29 mouse cellular contexts compared by ENCODE assay signal in the genomic region with DNA sequence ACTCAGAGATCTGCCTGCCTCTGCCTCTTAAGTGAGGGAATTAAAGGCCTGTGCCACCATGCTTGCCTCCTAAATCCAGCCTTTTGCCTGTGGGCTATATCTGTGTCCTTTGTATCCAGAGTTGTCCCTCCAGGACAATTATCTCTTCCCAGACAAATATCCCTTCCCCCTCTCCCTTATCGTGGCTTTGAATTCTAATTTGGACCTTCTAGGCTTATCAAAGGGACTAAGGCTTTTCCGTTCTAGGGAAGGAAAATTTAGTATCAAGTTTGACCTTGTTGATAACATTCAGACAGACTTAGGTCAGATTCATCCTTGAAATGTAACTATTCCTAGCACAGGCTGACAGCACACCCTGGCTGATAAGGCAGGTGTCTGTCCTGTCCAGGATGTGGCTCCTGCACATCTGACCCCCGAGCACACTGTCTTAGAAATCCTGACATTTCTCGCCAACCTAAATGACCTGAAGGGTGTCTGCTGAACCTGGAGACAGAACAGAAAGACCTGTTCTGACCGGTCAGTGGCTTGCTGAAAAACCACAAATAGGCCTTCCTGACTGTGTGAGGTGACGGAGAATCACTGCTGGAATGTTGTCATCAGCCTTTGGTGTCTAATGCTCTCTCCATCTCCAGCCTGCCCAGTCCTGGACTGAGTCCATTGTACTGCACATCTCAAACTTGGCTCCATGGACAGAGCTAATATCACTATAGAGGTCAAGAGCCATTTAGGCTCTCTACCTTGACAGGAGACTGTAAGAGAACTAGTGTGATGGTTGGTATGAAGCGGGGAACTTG. TPM values are rescaled to one million over a fixed set of nuclear protein-coding genes. Genes with fewer than 3 reads are reported as not detected.
DNase-seq lines count a peak whose midpoint lies in the region; ATAC-seq and TF ChIP-seq lines count a peak whose summit lies in the region.
"Had no signal": no experiment of that assay in that cellular context is flagged by ENCODE, and none has a peak within 500 bp of the region (broad histone marks: within the 10 kb centered on the region; RNA-seq: fewer than 3 reads in every experiment).

No protein-coding gene starts in this region.

- 34% methylated on average over 7 of the region's 7 CpGs for WGBS in heart, embryonic 11.5 days (ENCODE audit: insufficient replicate concordance)
- 34% methylated on average over 7 of the region's 7 CpGs for whole genome bisulfite sequencing in heart, embryonic 14.5 days
- WGBS in heart, postnatal 0 days, result 42% methylated on average over 7 of the region's 7 CpGs

- no peak overlapping the region for H3K4me2 ChIP-seq in heart, embryonic 11.5 days
- no peak overlapping the region for H3K4me2 ChIP-seq in heart, embryonic 14.5 days (ENCODE audit: low read length)
- no peak overlapping the region for H3K4me2 ChIP-seq in heart, postnatal 0 days (ENCODE audit: low read depth, low read length)
- H3K4me2 ChIP-seq: embryonic facial prominence, embryonic 12.5 days; embryonic facial prominence, embryonic 15.5 days; hindbrain, embryonic 13.5 days; intestine, embryonic 15.5 days had no signal

- TF ChIP-seq CTCF in heart, postnatal 0 days (IDR thresholded peaks at IDR 0.05; ENCODE audit: low read depth), result no peak

- peak; percentile 37 for DNase-seq in adrenal gland, adult 2 months
- DNase-seq in adrenal gland, postnatal 14 days, result no peak
- DNase-seq in heart, postnatal 36 days, result no peak
- no peak for DNase-seq in heart, postnatal 25 days (ENCODE audit: low spot score)
- peak; percentile 35 for DNase-seq in heart, postnatal 0 days (ENCODE audit: low spot score)
- DNase-seq: adrenal gland, adult 8-10 months; B cell, adult 2 months; cerebellum, adult 11 months; cerebellum, adult 2 months; cerebellum, adult 9-11 months; cerebellum, postnatal 25 days; forebrain, postnatal 0 days; gastrocnemius, adult 2 months; gastrocnemius, postnatal 14 days; kidney, adult 11 months; kidney, adult 8-10 months had no signal

- no peaks in the 10 kb centered on the region for H3K9me3 ChIP-seq in heart, embryonic 11.5 days (replicated peaks; ENCODE audit: control insufficient read depth, low read length)
- H3K9me3 ChIP-seq in heart, embryonic 14.5 days (ENCODE audit: control insufficient read depth, low read length), result no peaks in the 10 kb centered on the region
- H3K9me3 ChIP-seq in heart, postnatal 0 days (replicated peaks; ENCODE audit: control insufficient read depth, low read length), result no peaks in the 10 kb centered on the region
- H3K9me3 ChIP-seq: embryonic facial prominence, embryonic 12.5 days; embryonic facial prominence, embryonic 15.5 days; G1E; hindbrain, embryonic 10.5 days; hindbrain, embryonic 13.5 days; intestine, embryonic 15.5 days had no signal

- no peak overlapping the region for H3K9ac ChIP-seq in heart, embryonic 11.5 days (ENCODE audit: low read depth, low read length)
- no peak overlapping the region for H3K9ac ChIP-seq in heart, embryonic 14.5 days (ENCODE audit: low read length)
- H3K9ac ChIP-seq in heart, postnatal 0 days (replicated peaks; ENCODE audit: low read depth, low read length), result no peak overlapping the region
- H3K9ac ChIP-seq: embryonic facial prominence, embryonic 12.5 days; embryonic facial prominence, embryonic 15.5 days; forebrain, postnatal 0 days; hindbrain, embryonic 13.5 days; intestine, embryonic 15.5 days had no signal

- ATAC-seq in heart, embryonic 11.5 days (replicated peaks; ENCODE audit: insufficient number of reproducible peaks, low FRiP score, low TSS enrichment), result no peak; the same call in 1 of the 2 replicates
- ATAC-seq in heart, embryonic 14.5 days (ENCODE audit: insufficient number of reproducible peaks, insufficient read depth, low FRiP score, low read depth), result peak; percentile 33; the same call in 1 of the 2 replicates
- peak; percentile 71 for ATAC-seq in heart, postnatal 0 days (ENCODE audit: insufficient read depth, low read depth)
- ATAC-seq: forebrain, embryonic 14.5 days; forebrain, postnatal 0 days; hindbrain, embryonic 16.5 days; intestine, embryonic 15.5 days; Patski had no signal

- H3K27ac ChIP-seq in heart, embryonic 11.5 days (ENCODE audit: low read depth, low read length), result peak overlapping the region; percentile 51; the same call in 1 of the 2 replicates
- H3K27ac ChIP-seq in heart, embryonic 14.5 days (replicated peaks in 1 of 2; ENCODE audit: control insufficient read depth in 1 of 2, insufficient read depth in 1 of 2, low read depth in 2 of 2, low read length in 2 of 2), result peak overlapping the region; percentile 46 to 68; a peak in 3 of 4 replicates
- H3K27ac ChIP-seq in heart, postnatal 0 days (ENCODE audit: low read depth), result peak overlapping the region; percentile 30; the same call in 1 of the 2 replicates
- H3K27ac ChIP-seq: embryonic facial prominence, embryonic 12.5 days; embryonic facial prominence, embryonic 15.5 days; gastrocnemius, adult 2 months; heart, adult 2 months; hindbrain, embryonic 10.5 days; hindbrain, embryonic 13.5 days; intestine, embryonic 15.5 days had no signal

- H3K4me3 ChIP-seq in heart, embryonic 11.5 days (ENCODE audit: low read depth, low read length), result no peak overlapping the region
- H3K4me3 ChIP-seq in heart, embryonic 14.5 days (ENCODE audit: control insufficient read depth in 1 of 2, insufficient read depth in 1 of 2, low read depth in 1 of 2, low read length in 2 of 2), result no peak overlapping the region
- H3K4me3 ChIP-seq in heart, postnatal 0 days (ENCODE audit: low read depth, low read length), result no peak overlapping the region
- H3K4me3 ChIP-seq: embryonic facial prominence, embryonic 12.5 days; embryonic facial prominence, embryonic 15.5 days; gastrocnemius, adult 2 months; heart, adult 2 months; hindbrain, embryonic 10.5 days; hindbrain, embryonic 13.5 days; intestine, embryonic 15.5 days had no signal

- H3K27me3 ChIP-seq in heart, embryonic 11.5 days (ENCODE audit: control insufficient read depth, insufficient read depth, low read length), result no peaks in the 10 kb centered on the region
- no peaks in the 10 kb centered on the region for H3K27me3 ChIP-seq in heart, embryonic 14.5 days (ENCODE audit: control insufficient read depth, insufficient read depth, low read length)
- H3K27me3 ChIP-seq in heart, postnatal 0 days (ENCODE audit: control insufficient read depth, insufficient read depth, low read length), result no peaks in the 10 kb centered on the region
- H3K27me3 ChIP-seq: CH12.LX; embryonic facial prominence, embryonic 12.5 days; embryonic facial prominence, embryonic 15.5 days; hindbrain, embryonic 13.5 days; intestine, embryonic 15.5 days; Patski had no signal

- intact Hi-C loops in heart, postnatal 36 days (cut with DNase I), result no loop called here
- intact Hi-C loops in heart, postnatal 25 days (cut with DNase I), result no loop called here

- H3K4me1 ChIP-seq in heart, embryonic 11.5 days (ENCODE audit: control insufficient read depth, insufficient read depth, low read length), result peaks cover 41% of the 10 kb centered on the region
- peaks cover 26 to 53% of the 10 kb centered on the region in 2 experiments for H3K4me1 ChIP-seq in heart, embryonic 14.5 days (ENCODE audit: control insufficient read depth in 2 of 2, insufficient read depth in 2 of 2, low read length in 2 of 2)
- 0 out of 2 replicates have a peak, but pooled peaks cover 8% of the 10 kb centered on the region for H3K4me1 ChIP-seq in heart, postnatal 0 days (ENCODE audit: control insufficient read depth, insufficient read depth)
- H3K4me1 ChIP-seq: hindbrain, embryonic 13.5 days had no signal

- TF ChIP-seq EP300 in heart, postnatal 0 days (IDR thresholded peaks at IDR 0.05; ENCODE audit: low read depth), result peak; percentile 25; the same call in 1 of the 2 replicates

- H3K36me3 ChIP-seq in heart, embryonic 11.5 days (ENCODE audit: control insufficient read depth, insufficient read depth, low read length), result no peaks in the 10 kb centered on the region
- H3K36me3 ChIP-seq in heart, embryonic 14.5 days (ENCODE audit: control insufficient read depth, insufficient read depth, low read length), result no peaks in the 10 kb centered on the region
- no peaks in the 10 kb centered on the region for H3K36me3 ChIP-seq in heart, postnatal 0 days (replicated peaks; ENCODE audit: control insufficient read depth, insufficient read depth, low read length)
- H3K36me3 ChIP-seq: embryonic facial prominence, embryonic 12.5 days; embryonic facial prominence, embryonic 15.5 days; G1E; hindbrain, embryonic 10.5 days; hindbrain, embryonic 13.5 days; intestine, embryonic 15.5 days had no signal

RNA-seq across cellular contexts. Expression of gene Itga6, which starts 18.3 kb away (rescaled TPM):
- total RNA-seq in adrenal gland, adult 2 months (2021), result 100 to 1,000 TPM; 125 to 177 TPM
- 28.1 and 28.3 TPM in 2 replicates for polyA plus RNA-seq in adrenal gland, adult 2 months (2012; rRNA removed)
- total RNA-seq in adrenal gland, postnatal 14 days (2021), result 172 and 173 TPM in 2 replicates
- polyA plus RNA-seq in heart, embryonic 11.5 days (2014; fragmentation: Nextera tagmentation; extraction: Ambion mirVana), result 128 and 152 TPM in 2 replicates
- total RNA-seq in heart, postnatal 36 days (2021), result 10 to 100 TPM; 44.4 to 61.9 TPM
- 96.4 and 103 TPM in 2 replicates for polyA plus RNA-seq in heart, embryonic 14.5 days (2014; fragmentation: Nextera tagmentation; extraction: Ambion mirVana)
- 10 to 100 TPM; 48.3 to 57.7 TPM for total RNA-seq in heart, postnatal 25 days (2021)
- 69.2 and 101 TPM in 2 replicates for total RNA-seq in heart, postnatal 0 days (2014; rRNA removed; ENCODE audit: low replicate concordance)
- polyA plus RNA-seq in heart, postnatal 0 days (2015; fragmentation: Nextera tagmentation; extraction: Ambion mirVana), result 29.6 and 33.8 TPM in 2 replicates

Comparison
In these comparisons a context has a peak if more than half of its experiments do, and no peak if none do; other contexts are left out.
1. DNase-seq: peak in adrenal gland, adult 2 months (single experiment) and heart, postnatal 0 days (single experiment); none in adrenal gland, postnatal 14 days (single experiment), heart, postnatal 36 days (0 of 2) and heart, postnatal 25 days (single experiment).
2. Peak in every context shown above with its lines, with median percentiles within 50 percentile points of each other: H3K27ac ChIP-seq.